24 mouse cellular contexts compared by ENCODE assay signal in genomic region chr5:121547084-121547483, GRCm38 (mm10). TPM values are rescaled to one million over a fixed set of nuclear protein-coding genes. Genes with fewer than 3 reads are reported as not detected.
DNase-seq lines count a peak whose midpoint lies in the region; ATAC-seq and TF ChIP-seq lines count a peak whose summit lies in the region.
"Had no signal": no experiment of that assay in that cellular context is flagged by ENCODE, and none has a peak within 500 bp of the region (broad histone marks: within the 10 kb centered on the region; RNA-seq: fewer than 3 reads in every experiment).

No protein-coding gene starts in this region.

- no peak overlapping the region for H3K27ac ChIP-seq in heart, embryonic 12.5 days (ENCODE audit: poor library complexity, severe bottlenecking)
- no peak overlapping the region for H3K27ac ChIP-seq in ES-Bruce4 (ENCODE audit: insufficient read depth, low read length)
- peak overlapping the region; percentile 92 for H3K27ac ChIP-seq in liver, embryonic 15.5 days (replicated peaks)
- H3K27ac ChIP-seq: forebrain, embryonic 12.5 days; heart, embryonic 13.5 days had no signal

- H3K36me3 ChIP-seq in heart, embryonic 12.5 days, result no peaks in the 10 kb centered on the region
- H3K36me3 ChIP-seq in E14TG2a.4 (ENCODE audit: insufficient read depth, low read length) (peaks cover 17% of the 10 kb centered on the region), ES-Bruce4 (ENCODE audit: control insufficient read depth, insufficient read depth, low read length, poor library complexity, severe bottlenecking) (no peaks in the 10 kb centered on the region)
- no peaks in the 10 kb centered on the region for H3K36me3 ChIP-seq in liver, embryonic 15.5 days (replicated peaks)
- H3K36me3 ChIP-seq: embryonic facial prominence, embryonic 13.5 days; forebrain, embryonic 12.5 days; heart, embryonic 13.5 days; stomach, embryonic 15.5 days had no signal

- H3K9me3 ChIP-seq in heart, embryonic 12.5 days (replicated peaks), result peaks cover 4% of the 10 kb centered on the region
- no peaks in the 10 kb centered on the region for H3K9me3 ChIP-seq in E14TG2a.4 (ENCODE audit: low read length)
- H3K9me3 ChIP-seq in ES-Bruce4 (replicated peaks; ENCODE audit: control insufficient read depth, insufficient read depth, low read length, poor library complexity, severe bottlenecking), result no peaks in the 10 kb centered on the region
- H3K9me3 ChIP-seq in liver, embryonic 15.5 days (replicated peaks), result no peaks in the 10 kb centered on the region
- H3K9me3 ChIP-seq: embryonic facial prominence, embryonic 13.5 days; forebrain, embryonic 12.5 days; heart, embryonic 13.5 days; stomach, embryonic 15.5 days had no signal

- no peak overlapping the region for H3K4me2 ChIP-seq in heart, embryonic 12.5 days
- peak overlapping the region; percentile 77 for H3K4me2 ChIP-seq in liver, embryonic 15.5 days

- H3K9ac ChIP-seq in heart, embryonic 12.5 days, result no peak overlapping the region
- 0 out of 2 replicates have a peak overlapping the region, but pooled peaks have one; percentile 94 for H3K9ac ChIP-seq in ES-Bruce4 (ENCODE audit: low read depth, poor library complexity, severe bottlenecking)
- H3K9ac ChIP-seq in liver, embryonic 15.5 days, result peak overlapping the region; percentile 98; the same call in 1 of the 2 replicates

- H3K4me1 ChIP-seq in heart, embryonic 12.5 days (replicated peaks), result peaks cover 19% of the 10 kb centered on the region
- peaks cover 39% of the 10 kb centered on the region for H3K4me1 ChIP-seq in E14TG2a.4 (replicated peaks; ENCODE audit: low read depth, low read length)
- no peaks in the 10 kb centered on the region for H3K4me1 ChIP-seq in ES-Bruce4 (ENCODE audit: control insufficient read depth, insufficient read depth, low read length)
- H3K4me1 ChIP-seq in liver, embryonic 15.5 days (replicated peaks), result peaks cover 53% of the 10 kb centered on the region

- 0 out of 2 replicates have a peak, but pooled peaks have one; percentile 22 for ATAC-seq in heart, embryonic 12.5 days (ENCODE audit: insufficient number of reproducible peaks, low FRiP score)
- ATAC-seq in liver, embryonic 15.5 days (ENCODE audit: insufficient read depth), result 0 out of 2 replicates have a peak, but pooled peaks have one; percentile 32

- no peak for DNase-seq in heart, adult 8-10 months (ENCODE audit: low spot score)
- DNase-seq in adrenal gland, postnatal 36 days, result no peak
- no peak for DNase-seq in yolk sac, embryonic 10.5 days (ENCODE audit: low spot score)
- DNase-seq: gastrocnemius, postnatal 36 days had no signal

- TF ChIP-seq CTCF in E14TG2a.4 (conservative IDR thresholded peaks at IDR 0.05; ENCODE audit: low read length) (no peak), ES-Bruce4 (IDR thresholded peaks at IDR 0.05; ENCODE audit: low read depth, low read length) (no peak)

- no peak overlapping the region for H3K4me3 ChIP-seq in heart, embryonic 12.5 days
- H3K4me3 ChIP-seq in E14TG2a.4 (replicated peaks; ENCODE audit: low read length) (peak overlapping the region; percentile 98; the same call in 1 of the 2 replicates), ES-Bruce4 (ENCODE audit: low read depth, low read length) (no peak overlapping the region)
- peak overlapping the region; percentile 97 for H3K4me3 ChIP-seq in liver, embryonic 15.5 days (replicated peaks)

- TF ChIP-seq EP300 in ES-Bruce4 (IDR thresholded peaks at IDR 0.05; ENCODE audit: insufficient read depth, low read depth, low read length), result no peak

- TF ChIP-seq POLR2A in ES-Bruce4 (IDR thresholded peaks at IDR 0.05; ENCODE audit: insufficient read depth, low read length), result no peak

- WGBS in heart, embryonic 12.5 days, result 82% methylated on average over 3 of the region's 3 CpGs
- 39% methylated on average over 3 of the region's 3 CpGs for WGBS in liver, embryonic 15.5 days (ENCODE audit: insufficient replicate concordance)

- no peaks in the 10 kb centered on the region for H3K27me3 ChIP-seq in heart, embryonic 12.5 days (replicated peaks)
- H3K27me3 ChIP-seq in E14TG2a.4 (ENCODE audit: insufficient read depth, low read length), result no peaks in the 10 kb centered on the region
- no peaks in the 10 kb centered on the region for H3K27me3 ChIP-seq in ES-Bruce4 (ENCODE audit: control insufficient read depth, insufficient read depth, low read length, poor library complexity, severe bottlenecking)
- H3K27me3 ChIP-seq in liver, embryonic 15.5 days, result no peaks in the 10 kb centered on the region
- H3K27me3 ChIP-seq: embryonic facial prominence, embryonic 13.5 days; forebrain, embryonic 12.5 days; heart, embryonic 13.5 days; stomach, embryonic 15.5 days had no signal

RNA-seq across cellular contexts. Expression of gene Mapkapk5, which starts 1.4 kb away (rescaled TPM):
- polyA plus RNA-seq in heart, embryonic 12.5 days (2016; fragmentation: Nextera tagmentation; extraction: Ambion mirVana), result 38.8 and 40.0 TPM in 2 replicates
- 100 to 1,000 TPM; 104 to 124 (median 121) TPM for total RNA-seq in heart, adult 8-10 months (2022)
- polyA plus RNA-seq in ES-Bruce4 (2011; ENCODE audit: insufficient read depth, insufficient read length, low read depth, missing spikeins), result 74.4 and 75.2 TPM in 2 replicates
- polyA plus RNA-seq in liver, embryonic 15.5 days (2015; fragmentation: Nextera tagmentation; extraction: Ambion mirVana), result 22.9 and 30.0 TPM in 2 replicates
- total RNA-seq in adrenal gland, postnatal 36 days (2021), result 10 to 100 TPM; 78.9 to 82.6 TPM

RNA-seq across cellular contexts. Expression of gene Adam1a, which starts 1.8 kb away (rescaled TPM):
- 0.59 and 1.5 TPM in 2 replicates for polyA plus RNA-seq in heart, embryonic 12.5 days (2016; fragmentation: Nextera tagmentation; extraction: Ambion mirVana)
- total RNA-seq in heart, adult 8-10 months (2022), result 1 to 10 TPM; 1.6 to 3.1 (median 2.3) TPM
- 2.3 TPM in 2 replicates for polyA plus RNA-seq in ES-Bruce4 (2011; ENCODE audit: insufficient read depth, insufficient read length, low read depth, missing spikeins)
- polyA plus RNA-seq in liver, embryonic 15.5 days (2015; fragmentation: Nextera tagmentation; extraction: Ambion mirVana), result 0.21 and 0.41 TPM in 2 replicates
- 1 to 10 TPM; 4.1 to 5.5 TPM for total RNA-seq in adrenal gland, postnatal 36 days (2021)

RNA-seq across cellular contexts. Expression of gene Gm42878, which starts 1.8 kb away (rescaled TPM):
- polyA plus RNA-seq in heart, embryonic 12.5 days (2016; fragmentation: Nextera tagmentation; extraction: Ambion mirVana), result not detected in 2 replicates
- not detected for total RNA-seq in heart, adult 8-10 months (2022)
- polyA plus RNA-seq in ES-Bruce4 (2011; ENCODE audit: insufficient read depth, insufficient read length, low read depth, missing spikeins), result not detected in 2 replicates
- not detected in 2 replicates for polyA plus RNA-seq in liver, embryonic 15.5 days (2015; fragmentation: Nextera tagmentation; extraction: Ambion mirVana)
- not detected for total RNA-seq in adrenal gland, postnatal 36 days (2021)
- total RNA-seq: common myeloid progenitor, adult 5-6 weeks; gastrocnemius, postnatal 36 days; hematopoietic stem cell, adult 5-6 weeks; layer of hippocampus, adult 18-20 months; megakaryocyte, adult 5-6 weeks; MEL; midbrain, postnatal 0 days had no signal
- polyA plus RNA-seq: embryonic facial prominence, embryonic 13.5 days; forebrain, embryonic 12.5 days; heart, embryonic 13.5 days; intestine, embryonic 14.5 days; limb, embryonic 11.5 days; lung, embryonic 16.5 days; midbrain, postnatal 0 days; neural tube, embryonic 11.5 days; stomach, embryonic 15.5 days; thymus, adult 2 months had no signal

RNA-seq across cellular contexts. Expression of gene Adam1b, which starts 43.8 kb away (rescaled TPM):
- 0.08 and 0.32 TPM in 2 replicates for polyA plus RNA-seq in heart, embryonic 12.5 days (2016; fragmentation: Nextera tagmentation; extraction: Ambion mirVana)
- total RNA-seq in heart, adult 8-10 months (2022), result not detected
- not detected in 2 replicates for polyA plus RNA-seq in ES-Bruce4 (2011; ENCODE audit: insufficient read depth, insufficient read length, low read depth, missing spikeins)
- not detected in 2 replicates for polyA plus RNA-seq in liver, embryonic 15.5 days (2015; fragmentation: Nextera tagmentation; extraction: Ambion mirVana)
- not detected for total RNA-seq in adrenal gland, postnatal 36 days (2021)
- total RNA-seq: gastrocnemius, postnatal 36 days; hematopoietic stem cell, adult 5-6 weeks; megakaryocyte, adult 5-6 weeks; MEL; midbrain, postnatal 0 days had no signal
- polyA plus RNA-seq: embryonic facial prominence, embryonic 13.5 days; limb, embryonic 11.5 days; midbrain, postnatal 0 days; neural tube, embryonic 11.5 days; thymus, adult 2 months; urinary bladder, adult 2 months had no signal

RNA-seq across cellular contexts. Expression of gene Aldh2, which starts 46.5 kb away (rescaled TPM):
- polyA plus RNA-seq in heart, embryonic 12.5 days (2016; fragmentation: Nextera tagmentation; extraction: Ambion mirVana), result 64.0 and 72.0 TPM in 2 replicates
- 100 to 1,000 TPM; 363 to 434 (median 401) TPM for total RNA-seq in heart, adult 8-10 months (2022)
- 160 and 180 TPM in 2 replicates for polyA plus RNA-seq in ES-Bruce4 (2011; ENCODE audit: insufficient read depth, insufficient read length, low read depth, missing spikeins)
- 181 and 210 TPM in 2 replicates for polyA plus RNA-seq in liver, embryonic 15.5 days (2015; fragmentation: Nextera tagmentation; extraction: Ambion mirVana)
- 1,000 to 10,000 TPM; 1,062 to 2,025 TPM for total RNA-seq in adrenal gland, postnatal 36 days (2021)

Comparison
In these comparisons a context has a peak if more than half of its experiments do, and no peak if none do; other contexts are left out.
1. H3K4me3 ChIP-seq: peak in E14TG2a.4 (single experiment) and liver, embryonic 15.5 days (single experiment); none in heart, embryonic 12.5 days (single experiment) and ES-Bruce4 (single experiment).